Mouse (Mus musculus) right cerebral cortex, postnatal 25 days (tissue): ENCODE results near the gene Olfr466.

Experiments
- DNase-seq: peaks from one replicate; pipeline ENCODE4 v3.0.0; 2022

The Olfr466 gene

GRCm38 (mm10) chr13:65149940-65150339, at the start of gene Olfr466:
Gene Olfr466 (plus strand): TSS chr13:65150240.
- no peak for DNase-seq

- no peak for DNase-seq
Measured at GRCm38 (mm10) chr13:65100678-65101077, 49.4 kb upstream of the Olfr466 start.

- DNase-seq, result no peak
Measured at GRCm38 (mm10) chr13:65101232-65101631, 48.8 kb upstream of the Olfr466 start.

GRCm38 (mm10) chr13:65111961-65112360, 38.1 kb upstream of the Olfr466 start:
- no peak for DNase-seq

- DNase-seq, result peak; percentile 94
Measured at GRCm38 (mm10) chr13:65112459-65113110, 37.5 kb upstream of the Olfr466 start, which contains the start of gene Mfsd14b. Gene Mfsd14b (minus strand): TSS chr13:65112975.

GRCm38 (mm10) chr13:65113239-65113638, 36.8 kb upstream of the Olfr466 start:
- no peak for DNase-seq

- DNase-seq, result no peak
Measured at GRCm38 (mm10) chr13:65120984-65121383, 29.1 kb upstream of the Olfr466 start.

DNA sequence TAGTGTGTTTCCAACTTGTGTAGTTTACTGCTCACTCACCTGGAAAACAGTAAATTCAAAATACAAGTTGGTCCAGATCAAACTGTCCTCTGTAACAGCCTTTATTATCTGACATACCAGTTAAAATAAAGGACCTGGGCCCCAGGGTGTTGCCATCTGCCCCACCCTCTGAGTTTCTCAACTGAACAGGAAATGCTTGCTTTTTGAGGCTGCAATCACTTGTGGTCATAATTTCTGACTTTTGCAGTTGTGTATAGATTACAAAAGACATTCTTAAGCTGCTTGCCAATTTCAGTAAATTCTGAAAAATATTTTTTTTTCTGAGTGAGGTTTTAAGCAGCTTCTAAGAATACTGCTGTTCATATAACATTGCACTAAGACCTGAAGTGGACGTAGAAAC, 27.9 kb upstream of the Olfr466 start:
- DNase-seq, result no peak

- DNase-seq, result no peak
Measured at GRCm38 (mm10) chr13:65127063-65127847, 22.8 kb upstream of the Olfr466 start.

DNA sequence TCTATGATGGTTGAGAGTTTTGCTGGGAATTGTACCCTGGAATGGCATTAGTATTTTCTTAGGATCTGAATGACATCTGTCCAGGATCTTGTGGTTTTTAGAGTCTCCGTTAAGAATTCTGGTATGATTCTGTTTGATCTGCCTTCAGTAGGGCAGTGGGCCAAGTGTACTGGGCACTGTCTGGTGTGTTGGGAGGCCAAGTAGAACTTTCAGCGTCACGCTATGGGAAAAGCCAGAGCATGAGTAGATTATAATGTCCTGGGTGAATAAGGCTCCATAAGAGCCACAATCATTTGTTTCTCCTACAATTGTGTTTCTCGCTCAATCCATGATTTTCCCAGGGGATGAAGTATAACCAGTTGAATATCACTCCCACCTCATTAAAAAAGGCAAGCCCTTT, 12.3 kb upstream of the Olfr466 start, which contains the start of gene Olfr465-ps1:
TSS of gene Olfr465-ps1 (plus strand) at position 301 of the 400 bp plus-strand sequence.
- no peak for DNase-seq

DNA sequence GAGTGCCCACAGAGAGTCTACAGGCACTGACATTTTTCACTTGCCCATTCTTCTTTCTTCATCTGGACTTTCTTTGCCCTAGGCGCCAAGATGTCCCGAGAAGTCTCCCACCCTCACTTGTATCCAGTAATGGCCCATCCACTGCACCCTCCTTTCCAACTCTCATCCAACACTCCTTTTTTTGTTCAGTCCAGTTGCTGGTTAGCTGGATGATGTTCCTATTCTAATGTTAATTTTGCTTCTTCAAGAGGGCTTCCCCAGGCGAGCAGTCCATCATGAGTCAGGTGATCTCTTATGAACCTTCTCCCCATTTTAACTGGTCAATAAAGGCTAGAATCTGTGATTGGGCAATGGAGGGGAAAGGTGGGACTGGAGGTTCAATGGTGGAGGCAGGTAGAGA, 24.1 kb downstream of the Olfr466 start:
- no peak for DNase-seq

GRCm38 (mm10) chr13:65175734-65176471, 25.9 kb downstream of the Olfr466 start:
- DNase-seq, result peak; percentile 3

- DNase-seq, result no peak
Measured at GRCm38 (mm10) chr13:65176472-65177091, 26.5 kb downstream of the Olfr466 start.

- no peak for DNase-seq
Measured at GRCm38 (mm10) chr13:65200667-65201066, 50.6 kb downstream of the Olfr466 start.
